Mouse (Mus musculus): Measurements from ENCODE around the gene Crbn.

Crbn gene

DNA sequence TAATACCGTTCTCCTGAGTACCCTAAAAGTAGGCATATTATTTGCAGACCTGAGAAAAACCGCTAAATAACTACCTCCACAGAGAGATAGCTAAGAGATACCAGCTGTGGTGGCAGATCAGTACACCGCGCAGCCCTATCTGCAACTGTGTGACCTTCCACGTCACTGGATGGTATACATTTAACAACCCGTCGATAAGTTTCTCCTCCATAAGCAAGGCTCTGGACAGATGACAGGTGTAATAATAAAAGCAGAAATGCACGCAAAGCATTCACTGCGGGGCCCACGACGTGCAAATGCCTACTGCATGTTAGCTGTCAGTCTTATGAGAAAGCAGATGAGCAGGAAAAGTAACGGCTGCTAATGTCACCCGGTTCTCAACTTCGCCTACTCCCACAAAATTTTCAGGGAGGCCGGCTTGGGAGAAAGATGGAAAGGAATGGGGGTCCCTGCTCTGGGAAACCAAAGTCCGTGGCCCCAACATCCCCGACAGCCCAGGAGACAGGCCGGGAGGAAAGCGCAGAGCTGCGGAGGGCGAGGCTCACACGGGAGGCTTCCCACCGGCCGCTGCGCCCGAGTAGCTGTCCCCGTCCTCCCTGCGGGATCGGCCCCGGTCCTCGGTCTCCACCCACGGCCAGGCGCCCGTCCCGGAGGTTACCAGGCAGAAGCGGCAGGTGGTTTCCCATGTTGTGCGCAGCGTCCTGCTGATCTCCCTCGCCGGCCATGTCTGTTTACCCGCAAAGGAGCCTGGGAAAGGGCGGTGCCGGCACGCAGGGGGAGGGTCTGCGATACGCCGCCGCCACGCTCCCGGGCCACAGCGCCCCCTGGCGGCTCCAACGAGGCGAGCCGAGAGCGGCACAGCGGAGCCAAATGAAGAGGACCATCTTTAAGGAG lies at the start of gene Crbn:
Gene Crbn (minus strand): TSS at position 745 of the 894 bp plus-strand sequence.
- peak; percentile 86 to 91 for DNase-seq

DNA sequence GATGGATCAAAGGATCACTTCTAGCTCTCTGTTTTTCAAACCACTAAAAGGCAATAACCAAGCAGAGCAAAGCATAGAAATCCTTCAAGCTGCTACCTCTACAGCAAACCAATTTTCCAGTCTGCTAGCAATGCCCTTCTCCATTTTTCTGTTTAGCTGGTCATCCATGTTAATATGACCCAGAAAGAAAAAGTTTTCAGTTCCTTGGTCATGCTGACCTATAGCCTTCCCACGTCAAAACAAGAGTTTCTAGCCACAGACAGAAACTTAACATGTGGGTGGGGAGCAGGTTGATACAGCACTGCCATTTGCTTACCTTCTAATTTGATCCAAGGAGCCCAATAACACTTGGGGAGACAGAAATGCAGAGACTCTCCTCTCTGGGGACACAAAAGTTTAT lies 40.3 kb upstream of the Crbn start:
- DNase-seq: no peak

DNA sequence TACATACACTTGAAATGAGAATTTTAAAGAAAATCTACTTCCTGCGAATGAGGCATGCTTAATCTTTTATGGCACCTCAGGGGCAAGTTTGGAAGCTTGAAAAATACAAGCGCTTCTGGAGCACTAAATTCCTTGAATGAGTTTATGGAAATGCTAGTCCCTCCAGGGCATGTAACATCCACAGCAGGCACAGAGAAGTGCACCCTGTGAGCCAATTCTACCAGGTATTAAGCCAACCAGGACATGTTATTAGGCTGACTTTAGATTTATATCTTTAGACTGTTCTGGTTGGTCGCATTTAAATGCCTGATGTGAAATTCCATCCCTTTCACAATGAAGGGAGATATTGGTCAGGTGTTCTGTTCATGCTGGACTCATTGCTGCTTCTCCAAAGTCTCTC lies 38.2 kb upstream of the Crbn start:
- DNase-seq: peak in 1 of 2 experiments; percentile 9

DNA sequence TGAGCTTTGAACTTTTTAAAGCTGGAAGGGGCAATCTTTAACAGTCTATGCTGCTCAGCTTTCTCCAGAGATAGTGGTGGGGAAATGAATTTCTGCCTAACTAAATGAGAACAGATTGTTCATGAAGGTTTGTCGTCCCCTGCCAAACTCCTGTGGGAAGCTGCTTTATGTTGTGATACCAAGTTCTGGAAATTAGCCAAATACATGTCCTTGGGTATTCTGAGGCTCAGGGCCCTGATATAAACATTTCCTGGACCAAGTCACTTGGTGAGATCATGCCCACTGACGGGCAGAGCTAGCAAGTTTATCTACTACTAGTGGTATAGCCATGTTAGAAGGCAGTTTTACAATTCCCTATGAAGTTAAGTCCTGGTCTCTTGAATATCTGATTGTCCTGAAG lies 35.4 kb upstream of the Crbn start:
- DNase-seq: no peak

- DNase-seq: peak in 1 of 2 experiments; percentile 6
Observed at GRCm38 (mm10) chr6:106822329-106822728, 22.5 kb upstream of the Crbn start.

GRCm38 (mm10) chr6:106820566-106820965 lies 20.7 kb upstream of the Crbn start:
- no peak for DNase-seq

DNA sequence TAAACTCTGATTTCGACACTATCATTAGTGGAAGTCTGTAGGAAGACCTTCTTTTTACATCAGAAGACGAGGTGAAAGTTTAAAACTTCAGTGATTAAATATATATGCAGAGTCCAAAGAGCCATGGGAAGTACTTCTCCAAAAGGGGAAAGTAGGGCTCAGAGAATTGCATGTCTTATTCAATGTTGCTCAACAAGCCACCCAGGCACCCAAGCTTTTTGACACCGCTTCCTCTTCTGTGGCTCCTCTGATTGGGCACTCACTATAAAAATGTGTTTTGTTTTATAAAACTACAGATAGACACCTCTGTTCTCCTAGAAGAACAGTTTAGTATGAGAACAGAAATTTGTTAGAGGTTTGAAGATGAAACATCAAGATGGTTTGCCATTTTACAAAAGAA lies 20.0 kb upstream of the Crbn start:
- no peak for DNase-seq

DNA sequence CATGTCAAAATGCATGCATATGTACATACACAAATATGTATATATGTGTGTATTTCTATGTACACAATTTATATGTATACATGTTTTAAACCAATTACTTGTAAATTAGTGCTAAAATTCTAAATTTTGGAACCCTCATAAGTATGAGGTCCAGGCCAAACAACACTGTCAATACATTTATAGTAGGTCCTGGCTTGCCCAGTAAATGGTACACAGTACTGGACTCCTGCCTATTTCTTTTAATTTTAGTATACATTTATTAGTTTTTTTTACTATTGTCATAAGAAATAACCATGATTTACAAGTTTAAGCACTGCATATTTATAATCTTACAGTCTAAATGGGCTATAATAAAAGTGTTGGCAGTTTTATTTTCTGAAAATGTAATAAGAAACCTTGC lies 19.4 kb upstream of the Crbn start:
- no peak for DNase-seq

DNA sequence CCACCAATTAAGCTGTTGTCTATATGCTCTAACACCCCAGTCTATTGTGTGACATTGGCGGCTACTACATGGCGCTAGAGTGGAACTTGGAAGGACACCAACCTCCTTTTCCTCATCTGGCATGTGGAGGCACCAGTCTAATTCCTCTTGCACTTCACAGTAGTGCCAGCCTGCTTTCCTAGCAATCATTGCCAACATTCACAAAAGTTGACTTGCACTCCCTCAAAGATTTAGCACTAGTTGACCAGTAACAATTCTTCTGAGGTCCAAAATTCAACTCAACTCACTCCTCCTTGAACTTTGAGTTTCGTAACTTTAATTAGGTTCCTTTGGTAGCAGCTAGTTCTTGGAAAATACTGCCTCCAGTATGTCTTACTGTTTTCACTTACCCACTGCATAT lies 10.8 kb upstream of the Crbn start:
- peak; percentile 25 to 54 for DNase-seq

GRCm38 (mm10) chr6:106809161-106809560 lies 9.3 kb upstream of the Crbn start:
- DNase-seq: no peak

DNA sequence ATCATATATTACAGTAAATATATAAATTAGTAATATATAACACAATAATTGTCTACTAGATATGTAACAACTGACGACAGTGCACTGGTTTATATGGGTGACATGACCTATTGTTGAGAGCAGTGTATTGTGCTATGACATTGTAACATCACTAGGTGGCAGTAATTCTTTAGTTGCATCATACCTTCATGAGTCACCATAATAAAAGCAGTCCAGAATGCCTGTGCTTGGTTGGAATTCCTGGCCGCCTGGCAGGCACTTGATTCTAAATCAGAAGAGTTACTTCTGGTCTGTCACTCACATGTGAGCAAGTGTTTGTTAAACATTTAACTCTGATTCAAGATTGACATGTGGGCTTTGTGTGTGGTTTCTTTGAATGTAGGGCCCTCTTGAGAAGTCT lies 5.0 kb upstream of the Crbn start:
- peak; percentile 31 to 47 for DNase-seq

DNA sequence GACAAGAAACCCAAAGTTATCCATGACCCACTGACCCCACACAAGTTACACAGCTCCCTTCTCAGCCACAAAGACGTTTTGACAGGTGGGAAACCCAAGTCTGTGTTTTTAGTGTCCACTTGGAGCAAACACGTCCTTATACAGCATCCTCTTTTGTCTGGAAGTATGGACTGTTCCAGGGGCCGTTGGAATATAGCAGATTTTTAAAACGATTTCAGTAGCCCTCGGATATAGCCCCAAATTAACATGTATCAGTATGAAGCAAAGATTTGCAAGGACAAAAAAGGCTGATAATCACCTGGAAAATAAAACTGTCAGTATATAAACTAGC lies 315 bp upstream of the Crbn start:
- no peak for DNase-seq

GRCm38 (mm10) chr6:106794094-106794814 lies 5.6 kb downstream of the Crbn start:
- DNase-seq: no peak

- no peak for DNase-seq
Observed at GRCm38 (mm10) chr6:106793621-106794020, 6.3 kb downstream of the Crbn start.

- no peak for DNase-seq
Observed at GRCm38 (mm10) chr6:106793088-106793487, 6.8 kb downstream of the Crbn start.

DNA sequence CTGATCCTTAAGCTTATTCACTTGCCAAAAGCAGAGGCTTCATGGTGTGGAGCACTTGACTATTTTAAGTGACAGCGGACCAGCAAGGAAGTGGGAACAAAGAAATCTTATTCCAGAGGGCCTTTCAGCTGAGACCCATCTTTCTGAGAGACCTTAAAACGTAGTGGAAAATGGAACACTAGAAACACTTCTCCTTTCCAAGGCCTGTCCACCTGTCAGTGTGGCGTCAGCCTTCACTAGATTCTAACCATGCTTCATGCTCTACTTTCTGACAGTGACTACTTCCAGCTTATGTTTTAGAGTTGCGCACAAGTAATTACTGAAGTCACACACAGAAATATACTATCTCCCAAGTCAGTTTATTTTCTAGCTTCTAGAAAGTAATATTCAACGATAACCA lies 7.4 kb downstream of the Crbn start:
- no peak for DNase-seq

DNA sequence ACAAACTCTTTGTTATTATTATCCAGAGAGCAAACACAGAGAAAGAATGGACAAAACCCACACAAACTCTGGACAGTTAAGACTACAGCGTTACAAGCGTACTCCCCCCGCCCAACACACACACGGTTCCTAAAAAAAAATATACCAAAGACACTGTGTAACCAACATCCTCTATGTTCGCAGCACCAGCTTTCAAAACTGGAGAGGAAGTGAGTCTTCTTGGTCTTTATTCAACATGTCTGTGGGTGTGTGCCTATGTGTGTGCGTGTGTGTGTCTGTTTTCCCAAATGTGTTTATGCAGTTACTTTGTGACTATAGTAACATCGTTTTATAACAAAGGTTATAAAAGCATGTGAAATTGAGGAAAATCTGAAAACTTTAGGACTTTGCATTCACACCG lies 8.4 kb downstream of the Crbn start:
- DNase-seq: no peak

GRCm38 (mm10) chr6:106787138-106787537 lies 12.7 kb downstream of the Crbn start:
- DNase-seq: no peak

DNA sequence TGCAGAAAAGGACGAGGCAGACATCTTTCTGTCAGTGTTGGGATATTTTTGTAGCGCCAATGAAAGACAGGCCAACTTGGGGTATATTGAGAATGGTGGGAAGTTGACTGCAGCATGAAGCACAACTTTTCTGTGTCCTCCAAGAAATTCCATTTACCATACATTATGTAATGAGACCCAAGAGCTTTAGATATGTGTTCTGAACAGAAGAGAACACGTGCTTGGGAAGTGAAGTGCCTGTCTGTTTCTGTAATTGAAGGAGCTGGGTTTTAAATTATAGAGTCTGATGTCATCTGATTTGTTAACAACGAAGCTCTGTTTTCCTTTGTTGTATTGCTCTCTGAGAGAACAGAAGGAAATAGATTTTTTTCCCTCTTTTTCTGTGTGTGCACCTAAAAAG lies 29.8 kb downstream of the Crbn start:
- DNase-seq: no peak

GRCm38 (mm10) chr6:106769290-106769866 lies 30.5 kb downstream of the Crbn start:
- DNase-seq: peak in 1 of 2 experiments; percentile 11

GRCm38 (mm10) chr6:106768640-106769289 lies 31.1 kb downstream of the Crbn start, which contains the start of gene Trnt1:
Trnt1 (plus strand) TSS chr6:106769120.
- DNase-seq: peak; percentile 98 to 99

GRCm38 (mm10) chr6:106766774-106767173 lies 33.1 kb downstream of the Crbn start:
- no peak for DNase-seq

DNA sequence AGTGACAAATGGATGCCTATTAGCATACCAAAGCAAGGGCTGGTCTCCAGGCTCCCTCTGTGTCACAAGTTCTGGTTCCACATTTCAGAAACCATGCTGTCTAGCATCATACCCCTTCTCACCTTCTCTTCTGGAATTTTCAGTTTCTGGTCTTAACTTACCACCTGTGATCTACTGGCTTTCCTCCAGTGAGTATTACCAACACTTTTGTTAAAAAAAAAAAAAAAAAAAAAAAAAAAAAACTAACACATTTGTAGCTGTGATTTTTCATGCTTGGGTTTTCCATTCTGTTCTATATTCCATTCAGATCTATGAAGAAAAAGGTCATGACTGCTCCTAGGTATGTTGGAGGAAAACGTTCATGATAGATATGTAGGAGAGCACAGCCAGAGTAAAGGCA lies 34.0 kb downstream of the Crbn start:
- DNase-seq: no peak
